Mouse (Mus musculus) kidney, adult 2 months (tissue): Measurements from ENCODE around the gene Ccdc65.
A peak's percentile ranks its signal among the peaks of the same experiment; 100 is the strongest.

Experiments used
- CTCF ChIP-seq: fragments of 200-500 bp; conservative IDR thresholded peaks from 2 replicates; pipeline ENCODE4 v1.5.1; 2011; ENCODE audit warnings: low read depth, mild to moderate bottlenecking, control low read depth, low read length, moderate library complexity, mixed read lengths; ENCODE audit not compliant: insufficient read depth, insufficient read length
- POLR2A ChIP-seq: fragments of 200-500 bp; IDR thresholded peaks from one replicate; pipeline ENCODE4 v1.6.1; 2011; ENCODE audit warnings: low read depth, low read length, control low read depth

DNA sequence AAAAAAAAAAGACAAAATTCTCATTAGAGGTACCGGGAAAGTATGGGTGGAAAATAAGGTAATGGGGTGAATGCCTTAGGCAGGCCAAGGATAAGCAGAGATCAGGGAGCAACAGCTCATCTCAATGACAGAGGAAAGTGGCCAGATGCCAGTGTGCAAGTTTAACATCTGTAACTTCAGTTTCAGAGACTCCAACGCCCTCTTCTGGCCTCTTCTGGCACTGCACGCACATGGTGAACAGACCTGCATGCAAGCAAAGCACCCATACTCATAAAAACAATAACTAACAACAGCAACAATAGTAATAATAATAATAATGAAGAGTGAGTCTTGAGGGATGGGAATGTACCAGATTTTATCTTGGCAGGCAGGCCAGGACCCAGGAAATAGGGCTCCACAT is 22.1 kb upstream of the Ccdc65 start:
- TF ChIP-seq POLR2A (no peak), CTCF (peak; percentile 30; the same call in 1 of the 2 replicates)
